Mouse (Mus musculus): ENCODE data around the gene Sertad4.

The Sertad4 gene

DNA sequence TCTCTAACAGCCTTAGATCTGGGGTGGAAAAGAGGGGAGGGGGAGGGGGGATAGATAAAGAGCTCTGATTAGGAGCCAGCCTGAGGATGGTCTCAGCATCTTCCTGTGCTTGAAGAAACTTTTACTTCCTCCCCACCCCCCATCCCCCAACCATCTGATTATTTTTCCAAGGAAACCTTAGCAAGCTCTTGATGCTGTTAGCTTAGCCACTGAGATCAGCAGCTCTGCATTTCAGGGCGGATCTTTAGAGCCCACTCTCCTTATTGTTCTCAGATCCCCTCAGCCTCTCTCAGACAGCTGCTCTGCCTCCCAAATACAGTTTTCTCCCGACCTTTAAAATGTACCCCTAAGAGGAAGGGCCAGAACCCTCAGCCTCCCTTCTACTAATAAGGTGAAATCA is 4.4 kb downstream of the Sertad4 start:
- no peak for DNase-seq

- DNase-seq, result no peak
These were observed 5.9 kb downstream of the Sertad4 start for GRCm38 (mm10) chr1:192849616-192850015.

- DNase-seq, result no peak
These were observed 8.3 kb downstream of the Sertad4 start for GRCm38 (mm10) chr1:192847254-192847653.

GRCm38 (mm10) chr1:192841094-192841813 is 14.3 kb downstream of the Sertad4 start:
- no peak for DNase-seq

DNA sequence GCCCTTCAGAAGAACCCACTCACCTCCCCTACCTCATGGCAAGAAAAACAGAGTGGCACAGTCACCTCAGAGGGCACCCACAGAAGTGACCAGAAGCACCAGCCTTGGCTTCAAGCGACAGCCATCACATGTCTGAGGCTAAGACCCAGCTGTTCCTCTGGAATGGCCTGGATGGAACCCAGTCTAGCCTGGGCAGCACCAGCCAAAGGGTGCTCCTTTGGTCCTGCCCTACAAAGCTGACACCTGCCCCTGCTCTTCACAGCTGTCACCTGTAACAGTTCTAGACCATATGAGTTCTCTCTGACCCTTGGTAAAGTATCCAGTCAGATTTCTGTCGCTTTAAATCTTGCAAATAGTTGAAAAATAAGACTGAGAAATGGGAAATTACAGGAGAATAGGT is 14.9 kb downstream of the Sertad4 start:
- no peak for DNase-seq

GRCm38 (mm10) chr1:192835211-192835681 is 20.3 kb downstream of the Sertad4 start:
- no peak for DNase-seq

DNA sequence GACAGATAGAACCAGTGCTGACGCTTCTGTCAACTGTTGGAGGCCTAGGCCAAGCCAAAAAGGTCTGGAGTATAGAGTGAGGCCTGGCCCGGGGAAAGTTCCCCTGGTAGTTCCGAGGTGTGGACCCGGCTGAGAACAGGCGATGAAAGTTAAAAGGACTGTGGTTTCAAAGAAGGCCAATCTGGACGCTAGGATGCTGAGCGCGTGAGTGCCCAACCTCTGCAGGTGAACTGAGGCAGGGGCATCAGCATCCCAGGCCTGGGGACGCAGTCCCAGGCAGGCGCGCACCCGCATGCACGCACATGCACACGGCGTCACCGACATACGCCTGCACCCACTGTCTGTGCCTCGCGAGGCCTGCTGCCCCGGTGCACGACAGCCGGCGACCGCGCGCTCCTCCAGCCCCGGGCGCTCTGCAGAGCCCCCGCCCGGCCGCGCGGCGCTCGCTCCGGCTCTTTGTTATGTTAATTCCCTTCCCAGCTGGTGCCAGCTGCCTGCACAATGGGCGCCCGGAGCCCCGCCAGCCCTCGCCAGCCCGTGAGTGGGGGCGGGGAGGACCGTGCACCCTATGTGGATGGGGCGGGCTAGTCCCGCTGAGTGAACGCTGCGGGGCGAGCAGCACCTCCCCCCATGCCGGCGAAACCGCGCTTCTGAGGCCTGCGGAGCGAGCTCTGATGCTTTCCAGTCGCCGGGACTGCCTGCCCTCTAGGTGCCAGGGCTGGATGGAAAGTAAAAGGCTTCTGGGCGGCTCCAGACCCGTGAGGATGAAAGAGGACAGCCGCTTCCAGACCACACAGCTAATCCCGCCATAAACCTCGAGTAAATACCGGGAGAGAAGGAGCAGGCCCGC is 21.0 kb downstream of the Sertad4 start:
- DNase-seq, result no peak

GRCm38 (mm10) chr1:192833586-192833985 is 22.0 kb downstream of the Sertad4 start:
- no peak for DNase-seq

DNA sequence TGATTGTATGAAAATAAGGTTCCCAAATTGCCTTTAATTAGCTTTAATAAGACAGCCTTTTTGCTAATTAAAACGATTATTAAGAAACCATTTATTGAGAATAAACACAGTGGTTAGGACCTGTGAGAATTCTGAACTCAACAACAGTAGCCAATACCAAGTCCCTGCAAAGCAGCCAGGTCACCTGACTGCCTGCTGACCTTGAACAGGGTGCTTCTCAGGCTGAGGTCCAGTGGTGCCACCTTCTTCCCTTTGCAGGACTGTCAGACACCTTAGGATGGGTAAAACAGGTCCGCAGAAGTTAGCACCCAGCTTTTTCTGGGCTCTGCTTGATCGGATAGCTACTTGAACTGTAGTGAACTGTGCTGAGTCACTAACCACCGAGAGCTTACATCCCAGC is 22.5 kb downstream of the Sertad4 start:
- no peak for DNase-seq

DNA sequence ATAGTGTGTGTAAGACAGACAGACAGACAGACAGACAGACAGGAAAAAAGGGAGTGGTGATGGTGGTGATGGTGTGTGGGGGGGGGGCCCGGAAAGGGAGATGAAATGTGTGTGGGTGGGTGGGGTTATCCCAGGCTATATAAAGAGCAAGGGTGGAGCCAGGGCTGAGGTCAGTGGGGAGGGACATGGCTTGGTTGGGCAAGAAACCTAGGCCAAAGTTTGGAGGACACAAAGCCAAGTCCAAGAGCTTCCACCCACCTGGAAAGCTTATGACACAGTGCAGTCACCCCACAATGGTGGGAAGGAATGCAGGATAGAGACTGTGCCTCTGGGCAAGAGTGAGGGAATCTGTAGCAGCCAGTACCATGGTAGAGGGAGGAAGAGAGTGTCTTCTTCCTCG is 23.2 kb downstream of the Sertad4 start:
- no peak for DNase-seq

- no peak for DNase-seq
These were observed 25.1 kb downstream of the Sertad4 start for GRCm38 (mm10) chr1:192830444-192830843.

- DNase-seq, result no peak
These were observed 26.6 kb downstream of the Sertad4 start for GRCm38 (mm10) chr1:192828928-192829327.

DNA sequence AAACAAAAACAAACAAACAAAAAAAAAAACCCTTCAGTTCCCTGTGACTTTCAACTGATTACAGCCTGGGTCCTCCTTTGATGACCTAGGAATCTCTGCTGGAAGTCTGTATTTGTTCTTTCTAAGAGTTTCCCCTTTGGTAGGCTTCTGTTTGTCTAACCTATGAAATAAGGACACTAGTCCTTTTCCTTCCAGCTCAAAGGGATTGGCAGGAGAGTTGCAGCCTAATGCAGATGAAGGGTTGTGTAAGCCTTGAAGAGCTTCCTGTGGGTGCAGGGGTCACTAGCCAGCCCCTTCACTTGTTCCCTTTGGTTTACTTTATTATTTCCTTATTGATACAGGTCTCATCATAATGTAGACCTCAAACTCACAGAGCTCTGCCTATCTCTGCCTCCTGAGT is 27.6 kb downstream of the Sertad4 start:
- no peak for DNase-seq

- no peak for DNase-seq
These were observed 29.8 kb downstream of the Sertad4 start for GRCm38 (mm10) chr1:192825746-192826145.

GRCm38 (mm10) chr1:192822652-192823525 is 32.7 kb downstream of the Sertad4 start:
- no peak for DNase-seq

DNA sequence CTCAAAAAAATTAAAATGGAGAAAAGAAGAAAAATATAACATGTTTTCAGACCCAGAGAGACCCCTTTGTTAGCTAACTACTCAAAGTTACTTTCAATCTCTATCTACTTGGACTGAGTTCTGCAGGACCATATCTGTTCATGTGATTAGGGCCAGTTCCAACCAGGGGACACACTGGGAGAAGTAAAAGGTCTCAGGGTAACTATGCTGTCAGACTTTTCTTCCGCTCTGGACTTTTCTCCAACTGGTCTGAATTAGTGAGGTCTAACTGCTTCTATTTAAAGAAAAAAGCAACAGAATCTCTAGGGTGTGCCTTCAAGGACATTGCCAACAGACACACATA is 33.3 kb downstream of the Sertad4 start:
- DNase-seq, result no peak

DNA sequence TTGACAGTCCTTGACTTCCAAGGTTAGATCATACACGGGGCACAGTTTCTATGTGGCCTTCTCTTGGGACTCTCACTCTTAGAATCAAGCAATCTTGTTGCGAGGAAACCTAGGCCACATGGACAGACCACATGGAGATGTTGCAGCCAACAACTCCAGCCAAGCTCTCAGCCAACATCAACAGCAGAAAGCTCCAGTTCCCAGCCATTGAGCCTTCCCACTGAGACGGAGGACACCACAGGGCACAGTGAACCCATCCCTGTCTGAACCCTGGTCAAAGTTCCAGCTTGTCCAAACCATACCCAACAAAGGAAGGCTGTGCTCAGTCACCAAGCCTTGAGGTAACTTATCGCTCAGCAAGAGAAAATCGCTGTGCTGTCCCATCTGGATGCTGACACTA is 37.2 kb downstream of the Sertad4 start:
- no peak for DNase-seq

DNA sequence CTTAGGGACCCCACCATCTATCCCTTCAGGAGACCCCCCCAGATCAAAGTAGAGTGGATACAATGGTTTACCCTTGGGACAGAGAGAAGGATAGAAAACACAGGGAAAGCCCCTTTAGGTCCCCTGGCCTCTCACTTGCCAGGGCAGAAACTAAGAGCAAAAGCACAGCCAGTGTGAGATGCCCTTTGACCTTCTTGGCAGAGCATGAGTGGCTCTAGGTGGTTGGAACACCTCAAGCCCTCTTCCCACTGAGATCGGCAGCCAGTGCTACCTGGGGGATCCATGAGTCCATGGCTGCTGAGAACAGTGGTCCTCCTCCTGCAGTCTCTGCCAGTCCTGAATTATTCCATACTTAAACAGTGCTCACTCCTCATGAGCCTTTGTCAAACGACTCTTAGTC is 39.8 kb downstream of the Sertad4 start:
- DNase-seq, result no peak

GRCm38 (mm10) chr1:192814700-192815099 is 40.9 kb downstream of the Sertad4 start:
- no peak for DNase-seq

DNA sequence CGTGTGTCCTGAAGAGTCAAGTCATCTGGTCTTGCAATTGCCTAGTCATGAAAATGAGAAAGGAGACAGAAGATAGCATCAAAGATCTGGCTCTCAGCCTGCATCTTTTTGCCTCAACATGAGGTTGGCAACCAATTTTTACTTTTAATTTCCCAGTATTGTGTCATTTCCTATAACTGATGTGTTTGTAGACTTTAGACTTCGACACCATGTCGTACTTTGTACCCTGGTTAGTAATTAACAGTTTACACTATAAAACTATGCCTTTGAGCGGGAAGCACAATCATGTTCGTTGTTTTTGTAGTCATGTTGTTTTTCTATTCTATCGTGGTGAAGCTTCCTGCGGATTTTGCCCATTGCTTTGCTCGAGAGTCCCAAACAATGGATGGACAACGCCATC is 42.8 kb downstream of the Sertad4 start:
- DNase-seq, result no peak

DNA sequence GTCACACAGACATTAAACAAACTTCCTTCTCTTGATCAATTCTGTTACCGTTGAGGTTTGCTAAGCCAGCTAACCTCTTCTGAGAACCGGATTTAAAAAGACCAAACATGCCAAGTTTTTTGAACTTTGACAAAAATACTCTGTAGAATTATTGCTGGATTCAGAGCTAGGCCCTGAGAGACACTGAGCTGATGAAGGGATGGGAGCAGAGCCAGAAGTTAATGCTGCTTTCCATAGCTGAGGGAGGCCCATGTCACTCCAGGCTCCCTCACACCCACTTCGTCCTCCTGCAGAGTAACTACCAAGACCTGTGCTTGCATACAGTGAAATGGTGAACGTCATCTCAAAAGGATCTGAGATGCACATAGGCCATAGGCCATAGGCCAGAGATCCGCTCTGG is 43.3 kb downstream of the Sertad4 start:
- no peak for DNase-seq

DNA sequence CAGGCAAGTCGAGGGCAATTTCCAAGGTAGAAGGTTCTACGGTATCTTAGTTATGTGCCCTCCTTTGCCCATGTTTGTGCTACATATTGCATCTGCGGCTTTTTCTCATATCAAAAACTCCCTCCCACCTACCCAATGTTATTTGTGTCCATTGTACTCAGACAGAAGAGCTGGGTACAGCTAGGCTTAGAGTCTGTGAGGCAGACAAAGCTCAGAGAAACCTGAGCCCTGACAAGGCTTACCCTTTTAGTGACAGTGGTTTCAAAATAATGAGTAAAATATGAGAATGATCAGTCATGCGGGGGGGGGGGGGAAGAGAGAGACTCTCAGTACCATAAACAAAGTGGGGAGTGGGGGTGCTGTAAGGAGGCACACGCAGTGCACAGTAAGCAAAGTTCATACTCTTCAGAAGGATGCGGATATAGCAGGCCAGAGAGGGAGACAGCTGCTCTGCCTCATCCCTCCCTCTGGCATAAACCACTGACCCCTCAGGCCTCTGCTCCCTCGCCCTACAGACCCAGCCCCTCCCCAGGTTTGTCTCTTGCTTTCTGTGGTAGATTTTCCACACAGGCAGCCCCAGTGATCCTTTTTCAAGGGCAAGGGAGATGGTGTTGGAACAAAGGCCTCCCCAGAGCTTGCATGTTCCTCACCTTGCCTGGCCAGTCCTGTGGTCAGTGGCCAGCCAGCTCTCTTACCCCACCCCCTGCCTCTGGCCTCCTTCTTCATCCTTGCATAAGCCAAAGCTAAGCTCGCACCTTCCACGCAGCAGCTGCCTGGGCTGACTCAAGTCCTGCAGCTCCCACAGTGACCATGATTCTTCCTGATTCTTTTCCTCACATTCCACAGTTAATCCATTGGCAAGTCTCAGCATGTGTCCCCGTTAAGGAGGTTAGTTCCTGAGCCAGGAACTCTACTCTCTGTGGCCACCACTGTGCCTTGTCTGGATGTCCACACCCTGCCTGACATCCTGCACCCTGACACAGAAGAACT is 49.1 kb downstream of the Sertad4 start:
- DNase-seq, result no peak

All from spleen, adult 18-20 months (tissue).